Mouse (Mus musculus) retina, postnatal 1 day (tissue): Measurements from ENCODE around the gene Manba.

Experiments
- DNase-seq: peaks from one replicate; pipeline ENCODE4 v3.0.0-alpha.2; 2012

Gene Manba

GRCm38 (mm10) chr3:135534103-135534502 is 48.7 kb downstream of the Manba start:
- DNase-seq: no peak

GRCm38 (mm10) chr3:135546212-135546923 is 61.0 kb downstream of the Manba start:
- DNase-seq: no peak

- DNase-seq: no peak
Observed at GRCm38 (mm10) chr3:135547298-135547697, 61.9 kb downstream of the Manba start.

GRCm38 (mm10) chr3:135552874-135553273 is 67.5 kb downstream of the Manba start:
- no peak for DNase-seq

- no peak for DNase-seq
Observed at GRCm38 (mm10) chr3:135555192-135555591, 69.8 kb downstream of the Manba start.

GRCm38 (mm10) chr3:135556052-135556587 is 70.7 kb downstream of the Manba start:
- no peak for DNase-seq

GRCm38 (mm10) chr3:135556851-135557662 is 71.6 kb downstream of the Manba start:
- DNase-seq: no peak

GRCm38 (mm10) chr3:135562036-135562435 is 76.6 kb downstream of the Manba start:
- DNase-seq: no peak

GRCm38 (mm10) chr3:135563163-135563689 is 77.8 kb downstream of the Manba start:
- DNase-seq: no peak

- DNase-seq: no peak
Observed at GRCm38 (mm10) chr3:135564706-135565105, 79.3 kb downstream of the Manba start.

GRCm38 (mm10) chr3:135565306-135565705 is 79.9 kb downstream of the Manba start:
- DNase-seq: no peak

GRCm38 (mm10) chr3:135567888-135568287 is 82.5 kb downstream of the Manba start:
- DNase-seq: no peak

- no peak for DNase-seq
Observed at GRCm38 (mm10) chr3:135568633-135569032, 83.2 kb downstream of the Manba start.

- no peak for DNase-seq
Observed at GRCm38 (mm10) chr3:135571540-135571939, 86.1 kb downstream of the Manba start.

GRCm38 (mm10) chr3:135573051-135573450 is 87.6 kb downstream of the Manba start:
- no peak for DNase-seq

GRCm38 (mm10) chr3:135575126-135575525 is 89.7 kb downstream of the Manba start:
- DNase-seq: no peak

GRCm38 (mm10) chr3:135578588-135579140 is 93.3 kb downstream of the Manba start:
- DNase-seq: no peak

- DNase-seq: no peak
Observed at GRCm38 (mm10) chr3:135579179-135579578, 93.8 kb downstream of the Manba start.

- peak; percentile 15 for DNase-seq
Observed at GRCm38 (mm10) chr3:135580439-135581275, 95.2 kb downstream of the Manba start.

- peak; percentile 76 for DNase-seq
Observed at GRCm38 (mm10) chr3:135581606-135582117, 96.3 kb downstream of the Manba start.

GRCm38 (mm10) chr3:135582246-135582645 is 96.8 kb downstream of the Manba start:
- no peak for DNase-seq

- peak; percentile 20 for DNase-seq
Observed at GRCm38 (mm10) chr3:135585482-135585881, 100.1 kb downstream of the Manba start.
